Mouse (Mus musculus): ENCODE measurements around the gene Rcan1. TPM values are rescaled to one million over a fixed set of nuclear protein-coding genes. Genes with fewer than 3 reads are reported as not detected.

Gene Rcan1
- polyA plus RNA-seq, 1 experiment from 2014 or later: 37.4 TPM

GRCm38 (mm10) chr16:92503105-92503504, 32.4 kb upstream of the Rcan1 start:
- ATAC-seq (replicated peaks; ENCODE audit: low FRiP score): no peak
- Histone ChIP-seq H3K27ac (ENCODE audit: low read depth, low read length) (no peak overlapping the region), H3K4me1 (replicated peaks; ENCODE audit: control insufficient read depth, insufficient read depth, low read length) (peaks cover 4% of the 10 kb centered on the region; the same call in 1 of the 2 replicates), H3K27me3 (ENCODE audit: control insufficient read depth, insufficient read depth, low read length) (peaks cover 17% of the 10 kb centered on the region), H3K4me2 (ENCODE audit: low read depth, low read length, severe bottlenecking) (no peak overlapping the region), H3K36me3 (ENCODE audit: control insufficient read depth, insufficient read depth, low read length) (no peaks in the 10 kb centered on the region), H3K4me3 (ENCODE audit: low read depth, low read length) (no peak overlapping the region), H3K9ac (ENCODE audit: low read length) (no peak overlapping the region), H3K9me3 (ENCODE audit: control insufficient read depth, low read length) (no peaks in the 10 kb centered on the region)
- WGBS: 81% methylated on average over 5 of the region's 5 CpGs
- no peak for DNase-seq (ENCODE audit: low spot score)

- Histone ChIP-seq H3K36me3 (ENCODE audit: control insufficient read depth, insufficient read depth, low read length) (no peaks in the 10 kb centered on the region), H3K4me1 (replicated peaks; ENCODE audit: control insufficient read depth, insufficient read depth, low read length) (peaks cover 6% of the 10 kb centered on the region; the same call in 1 of the 2 replicates), H3K9me3 (ENCODE audit: control insufficient read depth, low read length) (no peaks in the 10 kb centered on the region), H3K4me2 (ENCODE audit: low read depth, low read length, severe bottlenecking) (no peak overlapping the region), H3K27ac (ENCODE audit: low read depth, low read length) (no peak overlapping the region), H3K9ac (ENCODE audit: low read length) (no peak overlapping the region), H3K4me3 (ENCODE audit: low read depth, low read length) (no peak overlapping the region), H3K27me3 (ENCODE audit: control insufficient read depth, insufficient read depth, low read length) (peaks cover 32% of the 10 kb centered on the region)
- ATAC-seq (replicated peaks; ENCODE audit: low FRiP score) (no peak), DNase-seq (ENCODE audit: low spot score) (no peak)
- WGBS: 72% methylated on average over 8 of the region's 8 CpGs
These were observed 29.9 kb upstream of the Rcan1 start for GRCm38 (mm10) chr16:92500534-92500933.

- peaks cover 6% of the 10 kb centered on the region; the same call in 1 of the 2 replicates for H3K4me1 ChIP-seq (replicated peaks; ENCODE audit: control insufficient read depth, insufficient read depth, low read length)
- peak overlapping the region; percentile 91 for H3K4me2 ChIP-seq (ENCODE audit: low read depth, low read length, severe bottlenecking)
- no peaks in the 10 kb centered on the region for H3K9me3 ChIP-seq (ENCODE audit: control insufficient read depth, low read length)
- peak overlapping the region; percentile 45 for H3K9ac ChIP-seq (ENCODE audit: low read length)
- H3K36me3 ChIP-seq (ENCODE audit: control insufficient read depth, insufficient read depth, low read length): no peaks in the 10 kb centered on the region
- no peak overlapping the region for H3K27ac ChIP-seq (ENCODE audit: low read depth, low read length)
- H3K4me3 ChIP-seq (ENCODE audit: low read depth, low read length): peak overlapping the region; percentile 48
- no peak for ATAC-seq (replicated peaks; ENCODE audit: low FRiP score)
- H3K27me3 ChIP-seq (ENCODE audit: control insufficient read depth, insufficient read depth, low read length): peaks cover 32% of the 10 kb centered on the region
- WGBS: 17% methylated on average over 15 of the region's 15 CpGs
- no peak for DNase-seq (ENCODE audit: low spot score)
These were observed 28.7 kb upstream of the Rcan1 start for GRCm38 (mm10) chr16:92499324-92499723.

- Histone ChIP-seq H3K36me3 (ENCODE audit: control insufficient read depth, insufficient read depth, low read length) (no peaks in the 10 kb centered on the region), H3K4me2 (ENCODE audit: low read depth, low read length, severe bottlenecking) (peak overlapping the region; percentile 91), H3K9ac (ENCODE audit: low read length) (peak overlapping the region; percentile 45), H3K4me1 (replicated peaks; ENCODE audit: control insufficient read depth, insufficient read depth, low read length) (peaks cover 6% of the 10 kb centered on the region; the same call in 1 of the 2 replicates), H3K4me3 (ENCODE audit: low read depth, low read length) (peak overlapping the region; percentile 48), H3K27me3 (ENCODE audit: control insufficient read depth, insufficient read depth, low read length) (peaks cover 32% of the 10 kb centered on the region), H3K9me3 (ENCODE audit: control insufficient read depth, low read length) (no peaks in the 10 kb centered on the region), H3K27ac (ENCODE audit: low read depth, low read length) (no peak overlapping the region)
- DNase-seq (ENCODE audit: low spot score): peak; percentile 70
- under 1% methylated on average over 34 of the region's 34 CpGs for WGBS
- peak; percentile 36; the same call in 1 of the 2 replicates for ATAC-seq (replicated peaks; ENCODE audit: low FRiP score)
These were observed 27.9 kb upstream of the Rcan1 start for GRCm38 (mm10) chr16:92498589-92498981.

- WGBS: 9% methylated on average over 26 of the region's 26 CpGs
- no peak for DNase-seq (ENCODE audit: low spot score)
These were observed 27.4 kb upstream of the Rcan1 start for GRCm38 (mm10) chr16:92497851-92498588.

GRCm38 (mm10) chr16:92489356-92489755, 18.7 kb upstream of the Rcan1 start:
- 73% methylated on average over 9 of the region's 9 CpGs for WGBS
- Histone ChIP-seq H3K9ac (ENCODE audit: low read length) (no peak overlapping the region), H3K27me3 (ENCODE audit: control insufficient read depth, insufficient read depth, low read length) (no peaks in the 10 kb centered on the region), H3K9me3 (ENCODE audit: control insufficient read depth, low read length) (no peaks in the 10 kb centered on the region), H3K4me3 (ENCODE audit: low read depth, low read length) (no peak overlapping the region), H3K4me1 (replicated peaks; ENCODE audit: control insufficient read depth, insufficient read depth, low read length) (no peaks in the 10 kb centered on the region), H3K27ac (ENCODE audit: low read depth, low read length) (no peak overlapping the region), H3K4me2 (ENCODE audit: low read depth, low read length, severe bottlenecking) (no peak overlapping the region), H3K36me3 (ENCODE audit: control insufficient read depth, insufficient read depth, low read length) (no peaks in the 10 kb centered on the region)
- ATAC-seq (replicated peaks; ENCODE audit: low FRiP score) (no peak), DNase-seq (ENCODE audit: low spot score) (no peak)

More at GRCm38 (mm10) chr16:92497851-92498588, 27.4 kb upstream of the Rcan1 start:
- H3K4me2 ChIP-seq (ENCODE audit: low read depth, low read length, severe bottlenecking): peak overlapping the region; percentile 91
- no peaks in the 10 kb centered on the region for H3K9me3 ChIP-seq (ENCODE audit: control insufficient read depth, low read length)
- H3K27me3 ChIP-seq (ENCODE audit: control insufficient read depth, insufficient read depth, low read length): peaks cover 32% of the 10 kb centered on the region
- H3K36me3 ChIP-seq (ENCODE audit: control insufficient read depth, insufficient read depth, low read length): no peaks in the 10 kb centered on the region
- no peak overlapping the region for H3K27ac ChIP-seq (ENCODE audit: low read depth, low read length)
- peak overlapping the region; percentile 45 for H3K9ac ChIP-seq (ENCODE audit: low read length)
- peak overlapping the region; percentile 48 for H3K4me3 ChIP-seq (ENCODE audit: low read depth, low read length)
- no peak for ATAC-seq (replicated peaks; ENCODE audit: low FRiP score)
- peaks cover 6% of the 10 kb centered on the region; the same call in 1 of the 2 replicates for H3K4me1 ChIP-seq (replicated peaks; ENCODE audit: control insufficient read depth, insufficient read depth, low read length)

GRCm38 (mm10) chr16:92488456-92488855, 17.8 kb upstream of the Rcan1 start:
- WGBS: 89% methylated on average over 5 of the region's 5 CpGs
- ATAC-seq (replicated peaks; ENCODE audit: low FRiP score) (no peak), DNase-seq (ENCODE audit: low spot score) (no peak)
- H3K27ac ChIP-seq (ENCODE audit: low read depth, low read length): no peak overlapping the region
- H3K4me1 ChIP-seq (replicated peaks; ENCODE audit: control insufficient read depth, insufficient read depth, low read length): no peaks in the 10 kb centered on the region
- no peaks in the 10 kb centered on the region for H3K9me3 ChIP-seq (ENCODE audit: control insufficient read depth, low read length)
- H3K9ac ChIP-seq (ENCODE audit: low read length): no peak overlapping the region
- no peaks in the 10 kb centered on the region for H3K27me3 ChIP-seq (ENCODE audit: control insufficient read depth, insufficient read depth, low read length)
- no peak overlapping the region for H3K4me2 ChIP-seq (ENCODE audit: low read depth, low read length, severe bottlenecking)
- H3K36me3 ChIP-seq (ENCODE audit: control insufficient read depth, insufficient read depth, low read length): no peaks in the 10 kb centered on the region
- no peak overlapping the region for H3K4me3 ChIP-seq (ENCODE audit: low read depth, low read length)

GRCm38 (mm10) chr16:92487489-92487888, 16.8 kb upstream of the Rcan1 start:
- no peaks in the 10 kb centered on the region for H3K4me1 ChIP-seq (replicated peaks; ENCODE audit: control insufficient read depth, insufficient read depth, low read length)
- DNase-seq (ENCODE audit: low spot score): no peak
- H3K27ac ChIP-seq (ENCODE audit: low read depth, low read length): no peak overlapping the region
- ATAC-seq (replicated peaks; ENCODE audit: low FRiP score): no peak
- H3K9me3 ChIP-seq (ENCODE audit: control insufficient read depth, low read length): no peaks in the 10 kb centered on the region
- H3K27me3 ChIP-seq (ENCODE audit: control insufficient read depth, insufficient read depth, low read length): no peaks in the 10 kb centered on the region
- H3K9ac ChIP-seq (ENCODE audit: low read length): no peak overlapping the region
- no peak overlapping the region for H3K4me3 ChIP-seq (ENCODE audit: low read depth, low read length)
- WGBS: 60% methylated on average over 4 of the region's 4 CpGs
- no peak overlapping the region for H3K4me2 ChIP-seq (ENCODE audit: low read depth, low read length, severe bottlenecking)
- H3K36me3 ChIP-seq (ENCODE audit: control insufficient read depth, insufficient read depth, low read length): no peaks in the 10 kb centered on the region

GRCm38 (mm10) chr16:92487086-92487485, 16.4 kb upstream of the Rcan1 start:
- no peak overlapping the region for H3K4me3 ChIP-seq (ENCODE audit: low read depth, low read length)
- ATAC-seq (replicated peaks; ENCODE audit: low FRiP score) (no peak), DNase-seq (ENCODE audit: low spot score) (no peak)
- WGBS: 91% methylated on average over 6 of the region's 6 CpGs
- H3K27me3 ChIP-seq (ENCODE audit: control insufficient read depth, insufficient read depth, low read length): no peaks in the 10 kb centered on the region
- H3K9me3 ChIP-seq (ENCODE audit: control insufficient read depth, low read length): no peaks in the 10 kb centered on the region
- no peak overlapping the region for H3K9ac ChIP-seq (ENCODE audit: low read length)
- no peak overlapping the region for H3K4me2 ChIP-seq (ENCODE audit: low read depth, low read length, severe bottlenecking)
- H3K36me3 ChIP-seq (ENCODE audit: control insufficient read depth, insufficient read depth, low read length): no peaks in the 10 kb centered on the region
- H3K27ac ChIP-seq (ENCODE audit: low read depth, low read length): no peak overlapping the region
- H3K4me1 ChIP-seq (replicated peaks; ENCODE audit: control insufficient read depth, insufficient read depth, low read length): no peaks in the 10 kb centered on the region
